Mouse (Mus musculus) heart, embryonic 11.5 days (tissue): ENCODE data around the gene Gse1. TPM values are rescaled to one million over a fixed set of nuclear protein-coding genes. Genes with fewer than 3 reads are reported as not detected.

Experiments
- ATAC-seq: fragments of 200-750 bp; cut with Nextera tagmentation; replicated peaks from 2 replicates; pipeline ENCODE4 v1.8.0; 2017; ENCODE audit warnings: moderate library complexity; ENCODE audit not compliant: insufficient number of reproducible peaks, low FRiP score, low TSS enrichment
- H3K27ac ChIP-seq: fragments of 300-500 bp; sonication (generic); 2 replicates; pipeline ENCODE4 v1.5.1; 2014; ENCODE audit warnings: mild to moderate bottlenecking, low read depth, low read length
- H3K27me3 ChIP-seq: fragments of 300-500 bp; sonication (generic); 2 replicates; pipeline ENCODE4 v1.6.1; 2014; ENCODE audit warnings: mild to moderate bottlenecking, low read length, mixed read lengths; ENCODE audit not compliant: control insufficient read depth, insufficient read depth
- H3K36me3 ChIP-seq: fragments of 300-500 bp; sonication (generic); 2 replicates; pipeline ENCODE4 v1.6.1; 2014; ENCODE audit warnings: mild to moderate bottlenecking, low read length, moderate library complexity, mixed read lengths; ENCODE audit not compliant: control insufficient read depth, insufficient read depth
- H3K4me1 ChIP-seq: fragments of 300-500 bp; sonication (generic); 2 replicates; pipeline ENCODE4 v1.6.1; 2014; ENCODE audit warnings: low read length; ENCODE audit not compliant: control insufficient read depth, insufficient read depth
- H3K4me2 ChIP-seq: fragments of 300-500 bp; sonication (generic); 2 replicates; pipeline ENCODE4 v1.6.1; 2014; ENCODE audit warnings: mild to moderate bottlenecking, moderate library complexity
- H3K4me3 ChIP-seq: fragments of 300-500 bp; sonication (generic); 2 replicates; pipeline ENCODE4 v1.5.1; 2014; ENCODE audit warnings: low read depth, low read length
- H3K9ac ChIP-seq: fragments of 300-500 bp; sonication (generic); 2 replicates; pipeline ENCODE4 v1.6.1; 2014; ENCODE audit warnings: mild to moderate bottlenecking, low read depth, low read length, moderate library complexity
- H3K9me3 ChIP-seq: fragments of 300-500 bp; sonication (generic); replicated peaks from 2 replicates; pipeline ENCODE4 v1.6.1; 2016; ENCODE audit warnings: low read length; ENCODE audit not compliant: control insufficient read depth
- WGBS: fragments of 180-500 bp; shearing (Covaris S2); extraction: QIAGEN DNeasy Blood & Tissue Kit; methylation state at CpG from one replicate; pipeline ENCODE4 v1.1.7; 2014; ENCODE audit not compliant: insufficient replicate concordance; 5-methylcytosine and 5-hydroxymethylcytosine counted together
- polyA plus RNA-seq: library from polyadenylated mRNA; unstranded; fragments of >200 nt; fragmentation: Nextera tagmentation; extraction: Ambion mirVana; gene quantifications from 2 replicates; pipeline ENCODE4 v1.2.1, GENCODE M21; 2014

Gene Gse1
- polyA plus RNA-seq, 1 experiment from 2014 or later = 12.8 TPM

GRCm38 (mm10) chr8:120336087-120336380, 107.8 kb downstream of the Gse1 start:
- no peak for ATAC-seq
- H3K27ac ChIP-seq = no peak overlapping the region
- H3K9me3 ChIP-seq = no peaks in the 10 kb centered on the region; the same call in 1 of the 2 replicates
- WGBS = 1% methylated on average over 9 of the region's 9 CpGs
- no peak overlapping the region for H3K4me3 ChIP-seq
- no peaks in the 10 kb centered on the region for H3K27me3 ChIP-seq
- no peaks in the 10 kb centered on the region for H3K36me3 ChIP-seq
- peaks cover 45% of the 10 kb centered on the region for H3K4me1 ChIP-seq
- peak overlapping the region; percentile 50 for H3K4me2 ChIP-seq
- 0 out of 2 replicates have a peak overlapping the region, but pooled peaks have one; percentile 39 for H3K9ac ChIP-seq

- no peak overlapping the region for H3K4me2 ChIP-seq
- no peak overlapping the region for H3K4me3 ChIP-seq
- ATAC-seq = no peak
- H3K9me3 ChIP-seq = no peaks in the 10 kb centered on the region; the same call in 1 of the 2 replicates
- no peak overlapping the region for H3K9ac ChIP-seq
- H3K36me3 ChIP-seq = no peaks in the 10 kb centered on the region
- WGBS = 60% methylated on average over 5 of the region's 5 CpGs
- H3K27me3 ChIP-seq = no peaks in the 10 kb centered on the region
- H3K4me1 ChIP-seq = peaks cover 38% of the 10 kb centered on the region
- no peak overlapping the region for H3K27ac ChIP-seq
Observed at GRCm38 (mm10) chr8:120336909-120337555, 108.8 kb downstream of the Gse1 start.

GRCm38 (mm10) chr8:120337627-120338026, 109.4 kb downstream of the Gse1 start:
- no peaks in the 10 kb centered on the region; the same call in 1 of the 2 replicates for H3K9me3 ChIP-seq
- ATAC-seq = no peak
- peaks cover 33% of the 10 kb centered on the region for H3K4me1 ChIP-seq
- no peaks in the 10 kb centered on the region for H3K27me3 ChIP-seq
- H3K4me3 ChIP-seq = no peak overlapping the region
- H3K4me2 ChIP-seq = no peak overlapping the region
- H3K36me3 ChIP-seq = no peaks in the 10 kb centered on the region
- no peak overlapping the region for H3K27ac ChIP-seq
- no peak overlapping the region for H3K9ac ChIP-seq
- 65% methylated on average over 5 of the region's 5 CpGs for WGBS

- H3K9ac ChIP-seq = no peak overlapping the region
- peaks cover 36% of the 10 kb centered on the region for H3K4me1 ChIP-seq
- no peak for ATAC-seq
- no peak overlapping the region for H3K4me3 ChIP-seq
- no peaks in the 10 kb centered on the region for H3K27me3 ChIP-seq
- WGBS = 87% methylated on average over 7 of the region's 7 CpGs
- no peaks in the 10 kb centered on the region; the same call in 1 of the 2 replicates for H3K9me3 ChIP-seq
- H3K27ac ChIP-seq = no peak overlapping the region
- no peaks in the 10 kb centered on the region for H3K36me3 ChIP-seq
- no peak overlapping the region for H3K4me2 ChIP-seq
Observed at GRCm38 (mm10) chr8:120338678-120339077, 110.4 kb downstream of the Gse1 start.

- ATAC-seq = no peak
Observed at GRCm38 (mm10) chr8:120339743-120340142, 111.5 kb downstream of the Gse1 start.

GRCm38 (mm10) chr8:120341124-120341523, 112.9 kb downstream of the Gse1 start:
- WGBS = 70% methylated on average over 10 of the region's 10 CpGs
- no peak overlapping the region for H3K4me2 ChIP-seq
- H3K9me3 ChIP-seq = no peaks in the 10 kb centered on the region; the same call in 1 of the 2 replicates
- H3K27me3 ChIP-seq = no peaks in the 10 kb centered on the region
- H3K9ac ChIP-seq = no peak overlapping the region
- peaks cover 34% of the 10 kb centered on the region for H3K4me1 ChIP-seq
- no peak for ATAC-seq
- H3K4me3 ChIP-seq = no peak overlapping the region
- no peaks in the 10 kb centered on the region for H3K36me3 ChIP-seq
- H3K27ac ChIP-seq = no peak overlapping the region

More at GRCm38 (mm10) chr8:120339743-120340142, 111.5 kb downstream of the Gse1 start:
- no peak overlapping the region for H3K27ac ChIP-seq
- peaks cover 41% of the 10 kb centered on the region for H3K4me1 ChIP-seq
- no peak overlapping the region for H3K9ac ChIP-seq
- H3K4me2 ChIP-seq = no peak overlapping the region
- no peak overlapping the region for H3K4me3 ChIP-seq
- H3K27me3 ChIP-seq = no peaks in the 10 kb centered on the region
- no peaks in the 10 kb centered on the region; the same call in 1 of the 2 replicates for H3K9me3 ChIP-seq
- WGBS = 58% methylated on average over 7 of the region's 8 CpGs
- no peaks in the 10 kb centered on the region for H3K36me3 ChIP-seq

- Histone ChIP-seq H3K27me3 (no peaks in the 10 kb centered on the region), H3K4me1 (peaks cover 41% of the 10 kb centered on the region), H3K9ac (no peak overlapping the region), H3K4me2 (no peak overlapping the region), H3K36me3 (no peaks in the 10 kb centered on the region), H3K4me3 (no peak overlapping the region), H3K9me3 (no peaks in the 10 kb centered on the region; the same call in 1 of the 2 replicates), H3K27ac (no peak overlapping the region)
- no peak for ATAC-seq
- WGBS = 74% methylated on average over 7 of the region's 7 CpGs
Observed at GRCm38 (mm10) chr8:120342847-120343548, 114.7 kb downstream of the Gse1 start.

- 78% methylated on average over 12 of the region's 12 CpGs for WGBS
- H3K4me2 ChIP-seq = no peak overlapping the region
- no peaks in the 10 kb centered on the region for H3K27me3 ChIP-seq
- no peaks in the 10 kb centered on the region; the same call in 1 of the 2 replicates for H3K9me3 ChIP-seq
- H3K36me3 ChIP-seq = no peaks in the 10 kb centered on the region
- no peak overlapping the region for H3K4me3 ChIP-seq
- H3K27ac ChIP-seq = no peak overlapping the region
- ATAC-seq = no peak
- peaks cover 41% of the 10 kb centered on the region for H3K4me1 ChIP-seq
- H3K9ac ChIP-seq = no peak overlapping the region
Observed at GRCm38 (mm10) chr8:120343582-120343981, 115.3 kb downstream of the Gse1 start.
